Mouse (Mus musculus): ENCODE measurements around the gene Gdpd1. TPM values are rescaled to one million over a fixed set of nuclear protein-coding genes. Genes with fewer than 3 reads are reported as not detected.

The Gdpd1 gene
- total RNA-seq, 1 experiment = 5.0 TPM

DNA sequence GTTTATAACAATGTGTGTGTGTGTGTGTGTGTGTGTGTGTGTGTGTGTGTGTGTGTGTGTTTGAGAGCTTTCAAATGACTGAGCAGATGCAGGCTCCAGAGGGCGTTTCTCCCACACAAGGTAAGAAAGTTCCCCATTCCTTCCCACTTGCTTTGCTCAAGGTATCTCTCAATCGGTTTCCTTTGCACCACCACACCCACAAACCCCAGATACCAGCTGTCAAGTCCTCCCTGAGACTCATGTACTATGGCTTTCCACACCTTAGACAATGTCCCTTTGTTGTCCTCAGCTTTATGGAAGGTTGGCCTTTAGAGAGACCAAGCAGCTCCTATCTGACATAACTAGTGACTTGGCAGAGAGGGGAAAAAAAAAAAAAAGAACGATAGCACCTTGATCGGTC is 51.1 kb downstream of the Gdpd1 start:
- Histone ChIP-seq H3K36me3 (ENCODE audit: control insufficient read depth, insufficient read depth, low read length, poor library complexity, severe bottlenecking) (no peaks in the 10 kb centered on the region), H3K4me3 (ENCODE audit: insufficient read depth in 1 of 2, low read depth in 1 of 2, low read length in 2 of 2, poor library complexity in 1 of 2, severe bottlenecking in 1 of 2) (no peak overlapping the region), H3K9me3 (ENCODE audit: control insufficient read depth, insufficient read depth, low read depth, low read length) (no peaks in the 10 kb centered on the region), H3K27ac (ENCODE audit: insufficient read depth, low read depth, low read length, poor library complexity, severe bottlenecking) (no peak overlapping the region), H3K4me1 (ENCODE audit: control insufficient read depth in 2 of 2, insufficient read depth in 2 of 2, low read length in 2 of 2, poor library complexity in 1 of 2) (peaks cover 0 to 2% of the 10 kb centered on the region in 2 experiments; a peak in 1 of 4 replicates), H3K9ac (ENCODE audit: insufficient read depth, low read depth, low read length, poor library complexity, severe bottlenecking) (no peak overlapping the region)
- no peak for DNase-seq (ENCODE audit: low read depth, low spot score)
- in situ Hi-C loops (cut with MboI; ENCODE audit: low sequenced_read_pairs in 2 of 2, unreplicated experiment in 2 of 2) = no loop called here
- TF ChIP-seq ZC3H11A (IDR thresholded peaks at IDR 0.05; ENCODE audit: borderline replicate concordance, low read depth, low read length) = no peak

DNA sequence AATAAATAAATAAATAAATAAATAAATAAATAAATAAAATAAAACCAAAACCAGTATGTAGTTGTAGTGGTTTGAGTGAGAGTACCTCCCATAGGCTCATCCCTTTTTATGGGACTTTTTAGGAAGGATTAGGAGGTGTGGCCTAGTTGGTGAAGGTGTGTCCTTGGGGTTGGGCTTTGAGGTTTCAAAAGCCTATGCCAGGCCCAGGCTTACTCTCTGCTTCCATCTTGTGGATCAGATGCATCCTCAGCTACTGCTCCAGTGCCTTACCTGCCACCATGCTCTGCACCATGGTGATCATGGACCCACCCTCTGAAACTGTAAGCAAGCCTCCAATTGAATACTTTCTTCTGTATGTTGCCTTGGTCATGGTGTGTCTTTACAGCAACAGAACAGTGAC is 52.3 kb downstream of the Gdpd1 start:
- no peaks in the 10 kb centered on the region for H3K9me3 ChIP-seq (ENCODE audit: control insufficient read depth, insufficient read depth, low read depth, low read length)
- TF ChIP-seq HCFC1 (IDR thresholded peaks at IDR 0.05; ENCODE audit: borderline replicate concordance, insufficient read depth, low read length) (no peak), CHD2 (IDR thresholded peaks at IDR 0.05; ENCODE audit: low read depth, low read length) (no peak), ZNF384 (IDR thresholded peaks at IDR 0.05; ENCODE audit: low read depth, low read length) (no peak), ZC3H11A (IDR thresholded peaks at IDR 0.05; ENCODE audit: borderline replicate concordance, low read depth, low read length) (no peak), MAFK (IDR thresholded peaks at IDR 0.05; ENCODE audit: insufficient read depth, low read depth, low read length) (no peak)
- in situ Hi-C loops (cut with MboI; ENCODE audit: low sequenced_read_pairs in 2 of 2, unreplicated experiment in 2 of 2) = no loop called here
- DNase-seq (ENCODE audit: low read depth, low spot score) = no peak
- H3K4me1 ChIP-seq (ENCODE audit: control insufficient read depth in 2 of 2, insufficient read depth in 2 of 2, low read length in 2 of 2, poor library complexity in 1 of 2) = peaks cover 0 to under 1% of the 10 kb centered on the region in 2 experiments; a peak in 1 of 4 replicates
- H3K4me3 ChIP-seq (ENCODE audit: insufficient read depth in 1 of 2, low read depth in 1 of 2, low read length in 2 of 2, poor library complexity in 1 of 2, severe bottlenecking in 1 of 2) = no peak overlapping the region
- no peaks in the 10 kb centered on the region for H3K36me3 ChIP-seq (ENCODE audit: control insufficient read depth, insufficient read depth, low read length, poor library complexity, severe bottlenecking)
- no peak overlapping the region for H3K27ac ChIP-seq (ENCODE audit: insufficient read depth, low read depth, low read length, poor library complexity, severe bottlenecking)
- H3K9ac ChIP-seq (ENCODE audit: insufficient read depth, low read depth, low read length, poor library complexity, severe bottlenecking) = no peak overlapping the region

DNA sequence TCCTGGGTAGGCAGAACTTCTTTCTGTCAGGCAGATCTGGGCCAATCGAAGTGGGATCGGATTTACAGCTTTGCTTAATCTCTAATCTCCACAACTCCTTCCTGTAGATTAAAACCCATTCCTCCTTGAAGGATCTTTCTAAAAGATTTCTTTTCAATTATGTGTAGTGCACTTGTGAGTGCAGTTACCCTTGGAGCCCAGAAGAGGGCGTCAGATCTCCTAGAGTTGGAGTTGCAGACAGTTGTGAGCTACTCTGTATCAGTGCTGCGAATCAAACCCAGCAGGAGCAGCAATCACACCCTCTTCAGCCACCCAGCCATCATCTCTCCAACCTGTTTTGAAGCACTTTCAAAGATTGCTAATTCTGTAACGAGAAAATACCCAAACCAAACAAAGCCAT is 53.4 kb downstream of the Gdpd1 start:
- no peak for TF ChIP-seq CHD2 (IDR thresholded peaks at IDR 0.05; ENCODE audit: low read depth, low read length)
- no peak for TF ChIP-seq ZNF384 (IDR thresholded peaks at IDR 0.05; ENCODE audit: low read depth, low read length)
- TF ChIP-seq MAFK (IDR thresholded peaks at IDR 0.05; ENCODE audit: insufficient read depth, low read depth, low read length) = no peak
- no peak for TF ChIP-seq ZC3H11A (IDR thresholded peaks at IDR 0.05; ENCODE audit: borderline replicate concordance, low read depth, low read length)
- no peak for TF ChIP-seq HCFC1 (IDR thresholded peaks at IDR 0.05; ENCODE audit: borderline replicate concordance, insufficient read depth, low read length)
- Histone ChIP-seq H3K9ac (ENCODE audit: insufficient read depth, low read depth, low read length, poor library complexity, severe bottlenecking) (no peak overlapping the region), H3K9me3 (ENCODE audit: control insufficient read depth, insufficient read depth, low read depth, low read length) (no peaks in the 10 kb centered on the region), H3K4me3 (ENCODE audit: insufficient read depth in 1 of 2, low read depth in 1 of 2, low read length in 2 of 2, poor library complexity in 1 of 2, severe bottlenecking in 1 of 2) (no peak overlapping the region), H3K36me3 (ENCODE audit: control insufficient read depth, insufficient read depth, low read length, poor library complexity, severe bottlenecking) (no peaks in the 10 kb centered on the region), H3K27ac (ENCODE audit: insufficient read depth, low read depth, low read length, poor library complexity, severe bottlenecking) (no peak overlapping the region), H3K4me1 (ENCODE audit: control insufficient read depth in 2 of 2, insufficient read depth in 2 of 2, low read length in 2 of 2, poor library complexity in 1 of 2) (no peaks in the 10 kb centered on the region)
- in situ Hi-C loops (cut with MboI; ENCODE audit: low sequenced_read_pairs in 2 of 2, unreplicated experiment in 2 of 2) = no loop called here
- DNase-seq (ENCODE audit: low read depth, low spot score) = no peak

GRCm38 (mm10) chr11:87019431-87019830 is 54.4 kb downstream of the Gdpd1 start:
- in situ Hi-C loops (cut with MboI; ENCODE audit: low sequenced_read_pairs in 2 of 2, unreplicated experiment in 2 of 2) = no loop called here
- Histone ChIP-seq H3K27ac (ENCODE audit: insufficient read depth, low read depth, low read length, poor library complexity, severe bottlenecking) (no peak overlapping the region), H3K9me3 (ENCODE audit: control insufficient read depth, insufficient read depth, low read depth, low read length) (no peaks in the 10 kb centered on the region), H3K4me3 (ENCODE audit: insufficient read depth in 1 of 2, low read depth in 1 of 2, low read length in 2 of 2, poor library complexity in 1 of 2, severe bottlenecking in 1 of 2) (no peak overlapping the region), H3K36me3 (ENCODE audit: control insufficient read depth, insufficient read depth, low read length, poor library complexity, severe bottlenecking) (no peaks in the 10 kb centered on the region), H3K4me1 (ENCODE audit: control insufficient read depth in 2 of 2, insufficient read depth in 2 of 2, low read length in 2 of 2, poor library complexity in 1 of 2) (no peaks in the 10 kb centered on the region), H3K9ac (ENCODE audit: insufficient read depth, low read depth, low read length, poor library complexity, severe bottlenecking) (no peak overlapping the region)
- no peak for TF ChIP-seq ZNF384 (IDR thresholded peaks at IDR 0.05; ENCODE audit: low read depth, low read length)
- TF ChIP-seq HCFC1 (IDR thresholded peaks at IDR 0.05; ENCODE audit: borderline replicate concordance, insufficient read depth, low read length) = no peak
- no peak for TF ChIP-seq MAFK (IDR thresholded peaks at IDR 0.05; ENCODE audit: insufficient read depth, low read depth, low read length)
- no peak for TF ChIP-seq ZC3H11A (IDR thresholded peaks at IDR 0.05; ENCODE audit: borderline replicate concordance, low read depth, low read length)
- TF ChIP-seq CHD2 (IDR thresholded peaks at IDR 0.05; ENCODE audit: low read depth, low read length) = no peak
- DNase-seq (ENCODE audit: low read depth, low spot score) = no peak

DNA sequence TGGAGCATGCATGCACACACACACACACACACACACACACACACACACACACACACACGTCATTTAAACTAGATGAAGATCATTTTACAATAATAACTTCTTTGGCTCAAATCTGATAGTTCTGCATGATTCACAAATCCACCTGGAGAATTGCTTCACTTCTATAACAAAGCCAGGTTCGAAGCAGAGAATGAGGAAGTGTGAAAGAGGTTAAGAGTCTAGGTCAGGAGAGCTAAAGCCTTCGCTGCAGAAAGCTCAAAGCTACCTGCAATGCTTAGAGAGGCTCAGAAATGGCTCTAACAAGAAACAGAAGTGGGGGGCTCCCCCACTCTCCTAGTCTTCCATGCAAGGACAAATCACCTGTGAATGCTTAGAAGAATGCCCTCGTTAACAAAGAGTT is 55.8 kb downstream of the Gdpd1 start:
- in situ Hi-C loops (cut with MboI; ENCODE audit: low sequenced_read_pairs in 2 of 2, unreplicated experiment in 2 of 2) = no loop called here
- H3K4me3 ChIP-seq (ENCODE audit: insufficient read depth in 1 of 2, low read depth in 1 of 2, low read length in 2 of 2, poor library complexity in 1 of 2, severe bottlenecking in 1 of 2) = no peak overlapping the region
- no peaks in the 10 kb centered on the region for H3K4me1 ChIP-seq (ENCODE audit: control insufficient read depth in 2 of 2, insufficient read depth in 2 of 2, low read length in 2 of 2, poor library complexity in 1 of 2)
- no peaks in the 10 kb centered on the region for H3K9me3 ChIP-seq (ENCODE audit: control insufficient read depth, insufficient read depth, low read depth, low read length)
- H3K27ac ChIP-seq (ENCODE audit: insufficient read depth, low read depth, low read length, poor library complexity, severe bottlenecking) = no peak overlapping the region
- no peak overlapping the region for H3K9ac ChIP-seq (ENCODE audit: insufficient read depth, low read depth, low read length, poor library complexity, severe bottlenecking)
- DNase-seq (ENCODE audit: low read depth, low spot score) = no peak
- no peak for TF ChIP-seq HCFC1 (IDR thresholded peaks at IDR 0.05; ENCODE audit: borderline replicate concordance, insufficient read depth, low read length)
- TF ChIP-seq CHD2 (IDR thresholded peaks at IDR 0.05; ENCODE audit: low read depth, low read length) = no peak
- TF ChIP-seq ZC3H11A (IDR thresholded peaks at IDR 0.05; ENCODE audit: borderline replicate concordance, low read depth, low read length) = no peak
- TF ChIP-seq MAFK (IDR thresholded peaks at IDR 0.05; ENCODE audit: insufficient read depth, low read depth, low read length) = no peak
- TF ChIP-seq ZNF384 (IDR thresholded peaks at IDR 0.05; ENCODE audit: low read depth, low read length) = no peak
- H3K36me3 ChIP-seq (ENCODE audit: control insufficient read depth, insufficient read depth, low read length, poor library complexity, severe bottlenecking) = no peaks in the 10 kb centered on the region
